Mouse (Mus musculus) frontal cortex, postnatal 25 days (tissue): ENCODE results near the gene Hoxa13.

ENCODE experiments used
- DNase-seq, 2 experiments: peaks; one replicate each; pipeline ENCODE4 v3.0.0; 2022; ENCODE audit warnings: low spot score in 2 of 2

The Hoxa13 gene

GRCm38 (mm10) chr6:52224895-52225611 lies 35.6 kb downstream of the Hoxa13 start:
- no peak for DNase-seq

GRCm38 (mm10) chr6:52223939-52224760 lies 36.5 kb downstream of the Hoxa13 start:
- DNase-seq: no peak

- no peak for DNase-seq
These were observed 38.0 kb downstream of the Hoxa13 start for GRCm38 (mm10) chr6:52222729-52223128.

GRCm38 (mm10) chr6:52221993-52222685 lies 38.5 kb downstream of the Hoxa13 start:
- DNase-seq: no peak

- peak; percentile 66 to 67 for DNase-seq
These were observed 39.2 kb downstream of the Hoxa13 start, which contains the start of gene Hoxa7 for GRCm38 (mm10) chr6:52221337-52221992. Gene Hoxa7 (minus strand): TSS chr6:52221854.

- no peak for DNase-seq
These were observed 39.8 kb downstream of the Hoxa13 start for GRCm38 (mm10) chr6:52220865-52221310.

GRCm38 (mm10) chr6:52220003-52220864 lies 40.4 kb downstream of the Hoxa13 start:
- no peak for DNase-seq

- DNase-seq: no peak
These were observed 41.3 kb downstream of the Hoxa13 start for GRCm38 (mm10) chr6:52219234-52219942.

GRCm38 (mm10) chr6:52218643-52219215 lies 42.0 kb downstream of the Hoxa13 start:
- DNase-seq: no peak

- no peak for DNase-seq
These were observed 42.6 kb downstream of the Hoxa13 start for GRCm38 (mm10) chr6:52217895-52218642.

GRCm38 (mm10) chr6:52217459-52217768 lies 43.3 kb downstream of the Hoxa13 start:
- no peak for DNase-seq

GRCm38 (mm10) chr6:52216691-52217458 lies 43.8 kb downstream of the Hoxa13 start:
- no peak for DNase-seq

GRCm38 (mm10) chr6:52215771-52216535 lies 44.7 kb downstream of the Hoxa13 start:
- no peak for DNase-seq

GRCm38 (mm10) chr6:52215070-52215469 lies 45.6 kb downstream of the Hoxa13 start:
- no peak for DNase-seq

GRCm38 (mm10) chr6:52214271-52214670 lies 46.4 kb downstream of the Hoxa13 start:
- DNase-seq: no peak

GRCm38 (mm10) chr6:52213119-52213986 lies 47.3 kb downstream of the Hoxa13 start, which contains the start of the genes Hoxa3 and Gm28308:
Gene Hoxa3 (minus strand): TSS chr6:52213336.
Gene Gm28308 (minus strand): TSS chr6:52213339.
- no peak for DNase-seq
